Mouse (Mus musculus) MEL (cell line): ENCODE measurements at regions not wholly inside any gene's neighbourhood (a gene's known extent, or its start where the extent isn't known, plus 50 kb on each side); places are given as distances from the start of the nearest gene placed in this dataset.

ENCODE experiments used
- DNase-seq: peaks from one replicate; pipeline ENCODE4 v3.0.0; 2011; ENCODE audit warnings: low read depth, low spot score
- H3K27ac ChIP-seq: 2 replicates; pipeline ENCODE4 v1.5.1; 2012; ENCODE audit warnings: low read depth, mild to moderate bottlenecking, control low read depth, low read length, moderate library complexity; ENCODE audit not compliant: control insufficient read depth
- H3K27me3 ChIP-seq, 2 experiments: fragments of 150-350 bp in 1 of 2; sonication (generic) in 1 of 2; 2 replicates each; pipeline ENCODE4 v1.6.1; 2012; ENCODE audit warnings: low read length in 2 of 2, mild to moderate bottlenecking in 2 of 2, improper control_type of control experiment in 1 of 2, moderate library complexity in 1 of 2; ENCODE audit not compliant: insufficient read depth in 2 of 2, control insufficient read depth in 1 of 2
- H3K36me3 ChIP-seq, 2 experiments: 2 replicates each; pipeline ENCODE4 v1.6.1; 2012 to 2014; ENCODE audit warnings: low read length in 2 of 2, improper control_type of control experiment in 1 of 2, inconsistent platforms in 1 of 2, mild to moderate bottlenecking in 1 of 2; ENCODE audit not compliant: insufficient read depth in 2 of 2, control insufficient read depth in 1 of 2
- H3K4me1 ChIP-seq, 2 experiments: fragments of 150-350 bp in 1 of 2; sonication (generic) in 1 of 2; 2 replicates each; pipeline ENCODE4 v1.6.1; 2012; ENCODE audit warnings: low read length in 2 of 2, improper control_type of control experiment in 1 of 2, mild to moderate bottlenecking in 1 of 2; ENCODE audit not compliant: insufficient read depth in 2 of 2, control insufficient read depth in 1 of 2
- H3K4me3 ChIP-seq, 2 experiments: fragments of 150-350 bp in 1 of 2; sonication (generic) in 1 of 2; 2 replicates each; pipeline ENCODE4 v1.5.1; 2012; ENCODE audit warnings: low read depth in 2 of 2, low read length in 2 of 2, mild to moderate bottlenecking in 2 of 2, moderate library complexity in 2 of 2, control low read depth in 1 of 2, improper control_type of control experiment in 1 of 2; ENCODE audit not compliant: control insufficient read depth in 1 of 2, insufficient read depth in 1 of 2
- H3K79me2 ChIP-seq: 2 replicates; pipeline ENCODE4 v1.6.1; 2012; ENCODE audit warnings: mild to moderate bottlenecking, low read length, moderate library complexity; ENCODE audit not compliant: control insufficient read depth, poor library complexity, insufficient read depth
- H3K9ac ChIP-seq: 2 replicates; pipeline ENCODE4 v1.6.1; 2012; ENCODE audit warnings: low read depth, mild to moderate bottlenecking, control low read depth, low read length, moderate library complexity; ENCODE audit not compliant: control insufficient read depth, poor library complexity, severe bottlenecking
- H3K9me3 ChIP-seq: fragments of 150-350 bp; sonication (generic); replicated peaks from 2 replicates; pipeline ENCODE4 v1.6.1; 2012; ENCODE audit warnings: mild to moderate bottlenecking, low read length, improper control_type of control experiment, moderate library complexity; ENCODE audit not compliant: insufficient read depth
- BHLHE40 ChIP-seq: IDR thresholded peaks from 2 replicates; pipeline ENCODE4 v1.6.1; 2012; ENCODE audit warnings: low read depth, mild to moderate bottlenecking, inconsistent platforms, low read length, improper control_type of control experiment, borderline replicate concordance
- CHD1 ChIP-seq: IDR thresholded peaks from 2 replicates; pipeline ENCODE4 v1.6.1; 2012; ENCODE audit warnings: low read depth, mild to moderate bottlenecking, inconsistent platforms, low read length, improper control_type of control experiment
- CHD2 ChIP-seq: IDR thresholded peaks from 2 replicates; pipeline ENCODE4 v1.6.1; 2011; ENCODE audit warnings: low read length, improper control_type of control experiment
- CTCF ChIP-seq, 3 experiments: IDR thresholded peaks in 2 of 3; conservative IDR thresholded peaks in 1 of 3; 2 replicates each; pipeline ENCODE4 v1.5.1; 2011 to 2012; ENCODE audit warnings: low read length in 3 of 3, low read depth in 2 of 3, mild to moderate bottlenecking in 2 of 3, improper control_type of control experiment in 1 of 3, inconsistent platforms in 1 of 3, mixed read lengths in 1 of 3, moderate library complexity in 1 of 3; ENCODE audit not compliant: control insufficient read depth in 1 of 3, insufficient read depth in 1 of 3, poor library complexity in 1 of 3, severe bottlenecking in 1 of 3
- ELF1 ChIP-seq: IDR thresholded peaks from 2 replicates; pipeline ENCODE4 v1.6.1; 2014; ENCODE audit warnings: low read depth, mild to moderate bottlenecking, inconsistent platforms, low read length, improper control_type of control experiment, moderate library complexity
- EP300 ChIP-seq, 2 experiments: IDR thresholded peaks; 2 replicates each; pipeline ENCODE4 v1.6.1; 2011; ENCODE audit warnings: improper control_type of control experiment in 2 of 2, low read length in 2 of 2, low read depth in 1 of 2, mild to moderate bottlenecking in 1 of 2
- ETS1 ChIP-seq: IDR thresholded peaks from 2 replicates; pipeline ENCODE4 v1.6.1; 2012; ENCODE audit warnings: low read depth, mild to moderate bottlenecking, inconsistent platforms, low read length, improper control_type of control experiment, moderate library complexity
- GABPA ChIP-seq: IDR thresholded peaks from 2 replicates; pipeline ENCODE4 v1.6.1; 2012; ENCODE audit warnings: low read depth, mild to moderate bottlenecking, inconsistent platforms, low read length, improper control_type of control experiment, moderate library complexity
- GATA1 ChIP-seq: IDR thresholded peaks from 2 replicates; pipeline ENCODE4 v1.6.1; 2011; ENCODE audit warnings: low read depth, low read length, improper control_type of control experiment
- HCFC1 ChIP-seq: IDR thresholded peaks from 2 replicates; pipeline ENCODE4 v1.6.1; 2012; ENCODE audit warnings: low read depth, mild to moderate bottlenecking, inconsistent platforms, low read length, improper control_type of control experiment, moderate library complexity
- JUND ChIP-seq: IDR thresholded peaks from 2 replicates; pipeline ENCODE4 v1.6.1; 2011; ENCODE audit warnings: low read depth, mild to moderate bottlenecking, improper control_type of control experiment, low read length
- KAT2A ChIP-seq: conservative IDR thresholded peaks from 2 replicates; pipeline ENCODE4 v1.6.1; 2012; ENCODE audit warnings: low read depth, low read length, improper control_type of control experiment, inconsistent platforms
- MAFK ChIP-seq: IDR thresholded peaks from 2 replicates; pipeline ENCODE4 v1.6.1; 2011; ENCODE audit warnings: low read depth, mild to moderate bottlenecking, low read length, improper control_type of control experiment, borderline replicate concordance
- MAX ChIP-seq: IDR thresholded peaks from 2 replicates; pipeline ENCODE4 v1.6.1; 2011; ENCODE audit warnings: low read length, improper control_type of control experiment
- MAZ ChIP-seq: IDR thresholded peaks from 2 replicates; pipeline ENCODE4 v1.6.1; 2012; ENCODE audit warnings: low read depth, mild to moderate bottlenecking, inconsistent platforms, low read length, improper control_type of control experiment
- MEF2A ChIP-seq: IDR thresholded peaks from 2 replicates; pipeline ENCODE4 v1.6.1; 2014; ENCODE audit warnings: low read depth, mild to moderate bottlenecking, inconsistent platforms, low read length, improper control_type of control experiment; ENCODE audit not compliant: poor library complexity, insufficient replicate concordance, severe bottlenecking; ENCODE audit errors: extremely low read depth
- MXI1 ChIP-seq: IDR thresholded peaks from 2 replicates; pipeline ENCODE4 v1.6.1; 2011; ENCODE audit warnings: mild to moderate bottlenecking, low read depth, low read length, improper control_type of control experiment
- MYB ChIP-seq: IDR thresholded peaks from 2 replicates; pipeline ENCODE4 v1.6.1; 2011; ENCODE audit warnings: mild to moderate bottlenecking, low read depth, low read length, improper control_type of control experiment
- MYC ChIP-seq: IDR thresholded peaks from 2 replicates; pipeline ENCODE4 v1.6.1; 2011; ENCODE audit warnings: low read depth, mild to moderate bottlenecking, low read length, improper control_type of control experiment, moderate library complexity
- NELFE ChIP-seq: IDR thresholded peaks from 2 replicates; pipeline ENCODE4 v1.6.1; 2011; ENCODE audit warnings: low read depth, low read length, improper control_type of control experiment
- POLR2A ChIP-seq, 2 experiments: IDR thresholded peaks; 2 replicates each; pipeline ENCODE4 v1.6.1; 2011 to 2012; ENCODE audit warnings: low read length in 2 of 2, mild to moderate bottlenecking in 2 of 2, control low read depth in 1 of 2, improper control_type of control experiment in 1 of 2, low read depth in 1 of 2, moderate library complexity in 1 of 2; ENCODE audit not compliant: control insufficient read depth in 1 of 2, insufficient read depth in 1 of 2, poor library complexity in 1 of 2
- POLR2AphosphoS2 ChIP-seq: IDR thresholded peaks from 2 replicates; pipeline ENCODE4 v1.6.1; 2011; ENCODE audit warnings: low read length, improper control_type of control experiment
- POLR2AphosphoS5 ChIP-seq: IDR thresholded peaks from 2 replicates; pipeline ENCODE4 v1.6.1; 2012; ENCODE audit warnings: low read depth, borderline replicate concordance, mild to moderate bottlenecking, inconsistent platforms, low read length, moderate library complexity, mixed read lengths
- RCOR1 ChIP-seq: IDR thresholded peaks from 2 replicates; pipeline ENCODE4 v1.6.1; 2012; ENCODE audit warnings: low read depth, mild to moderate bottlenecking, inconsistent platforms, low read length, improper control_type of control experiment
- TBP ChIP-seq: IDR thresholded peaks from 2 replicates; pipeline ENCODE4 v1.8.0; 2011; ENCODE audit warnings: low read depth, low read length, improper control_type of control experiment
- TCF12 ChIP-seq: IDR thresholded peaks from 2 replicates; pipeline ENCODE4 v1.6.1; 2014; ENCODE audit warnings: low read depth, mild to moderate bottlenecking, inconsistent platforms, low read length, improper control_type of control experiment, moderate library complexity
- UBTF ChIP-seq: IDR thresholded peaks from 2 replicates; pipeline ENCODE4 v1.6.1; 2012; ENCODE audit warnings: low read depth, mild to moderate bottlenecking, inconsistent platforms, low read length, improper control_type of control experiment, moderate library complexity, borderline replicate concordance; ENCODE audit not compliant: insufficient read depth
- USF1 ChIP-seq: IDR thresholded peaks from 2 replicates; pipeline ENCODE4 v1.6.1; 2014; ENCODE audit warnings: low read depth, mild to moderate bottlenecking, inconsistent platforms, low read length, improper control_type of control experiment, moderate library complexity
- ZC3H11A ChIP-seq: IDR thresholded peaks from 2 replicates; pipeline ENCODE4 v1.6.1; 2012; ENCODE audit warnings: low read depth, mild to moderate bottlenecking, inconsistent platforms, low read length, improper control_type of control experiment
- ZKSCAN1 ChIP-seq: IDR thresholded peaks from 2 replicates; pipeline ENCODE4 v1.6.1; 2012; ENCODE audit warnings: low read depth, mild to moderate bottlenecking, inconsistent platforms, low read length, improper control_type of control experiment, moderate library complexity
- ZMIZ1 ChIP-seq: IDR thresholded peaks from 2 replicates; pipeline ENCODE4 v1.6.1; 2012; ENCODE audit warnings: low read depth, mild to moderate bottlenecking, inconsistent platforms, low read length, improper control_type of control experiment, moderate library complexity
- ZNF384 ChIP-seq: IDR thresholded peaks from 2 replicates; pipeline ENCODE4 v1.6.1; 2012; ENCODE audit warnings: low read depth, mild to moderate bottlenecking, inconsistent platforms, low read length, improper control_type of control experiment

DNA sequence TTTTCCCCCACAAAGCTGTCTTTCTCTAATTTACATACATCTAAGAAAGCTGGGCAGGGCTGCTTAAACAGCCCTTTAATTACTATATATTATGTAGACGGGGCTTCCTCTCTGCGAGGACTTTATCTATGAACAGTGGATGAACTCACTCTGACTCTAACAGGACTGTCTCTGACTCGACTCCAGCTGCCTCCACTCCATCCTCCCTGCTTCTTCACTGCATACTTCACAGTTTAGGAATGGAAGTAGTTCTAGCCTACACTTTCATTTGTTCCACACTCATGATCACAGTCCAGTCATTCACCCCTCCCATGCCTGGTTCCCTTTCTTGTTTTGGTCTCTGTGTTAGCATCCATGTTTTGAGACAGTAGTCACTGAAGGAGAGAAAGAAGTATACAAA is 231.6 kb downstream of the Wdr20rt start:
- Histone ChIP-seq H3K4me1 (peaks cover 2 to 6% of the 10 kb centered on the region in 2 experiments; a peak in 2 of 4 replicates), H3K9me3 (no peaks in the 10 kb centered on the region), H3K79me2 (no peaks in the 10 kb centered on the region), H3K36me3 (peaks cover 0 to 13% of the 10 kb centered on the region in 2 experiments; a peak in 2 of 4 replicates), H3K27ac (peak overlapping the region; percentile 48), H3K4me3 (no peak overlapping the region), H3K9ac (peak overlapping the region; percentile 16; the same call in 1 of the 2 replicates), H3K27me3 (no peaks in the 10 kb centered on the region)
- DNase-seq = peak; percentile 56
- TF ChIP-seq EP300 (IDR thresholded peaks at IDR 0.05; ENCODE audit: low read depth in 1 of 2, low read length in 2 of 2) (peak in 1 of 2 experiments; percentile 28; a peak in 1 of 4 replicates), ETS1 (no peak), GATA1 (peak; percentile 37), TBP (peak; percentile 58)

DNA sequence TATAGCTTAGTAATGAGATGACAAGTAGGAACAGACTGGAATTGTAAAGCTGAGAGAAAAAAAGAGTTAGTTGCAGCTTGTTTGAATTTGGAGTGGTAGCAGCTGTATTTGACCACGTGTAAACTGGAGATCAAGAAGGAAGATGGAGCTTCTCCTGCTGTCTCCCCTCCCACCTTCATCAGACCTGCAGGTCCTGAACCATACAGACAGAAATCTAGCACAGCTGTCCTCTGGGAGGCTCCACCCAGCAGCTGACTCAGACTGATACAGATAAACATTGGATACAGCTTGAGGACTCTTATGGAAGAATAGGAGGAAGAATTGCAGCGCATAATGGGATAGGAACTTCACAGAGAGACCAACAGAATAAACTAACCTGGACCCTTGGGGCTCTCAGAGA is 238.9 kb downstream of the Wdr20rt start:
- DNase-seq = peak; percentile 32
- no peak overlapping the region for H3K9ac ChIP-seq
- TF ChIP-seq MAX (0 out of 2 replicates have a peak, but pooled peaks have one; percentile 15), MAZ (no peak), JUND (no peak), NELFE (no peak), ETS1 (peak; percentile 71), ZKSCAN1 (no peak), MYC (no peak), ZNF384 (no peak), ELF1 (no peak), RCOR1 (no peak), CTCF (IDR thresholded peaks at IDR 0.05 in 2 of 3, conservative IDR thresholded peaks at IDR 0.05 in 1 of 3; ENCODE audit: control insufficient read depth in 1 of 3, insufficient read depth in 1 of 3, low read depth in 2 of 3, low read length in 3 of 3, poor library complexity in 1 of 3, severe bottlenecking in 1 of 3) (no peak), POLR2AphosphoS2 (no peak), CHD1 (no peak), CHD2 (no peak), MYB (no peak), KAT2A (no peak), BHLHE40 (no peak), USF1 (no peak), POLR2AphosphoS5 (no peak), HCFC1 (no peak), TCF12 (0 out of 2 replicates have a peak, but pooled peaks have one; percentile 28), MXI1 (no peak), ZC3H11A (no peak), MEF2A (no peak), ZMIZ1 (no peak), GABPA (no peak), MAFK (no peak), EP300 (IDR thresholded peaks at IDR 0.05; ENCODE audit: low read depth in 1 of 2, low read length in 2 of 2) (peak in 1 of 2 experiments; percentile 29; a peak in 1 of 4 replicates), UBTF (no peak), POLR2A (IDR thresholded peaks at IDR 0.05; ENCODE audit: control insufficient read depth in 1 of 2, insufficient read depth in 1 of 2, low read depth in 1 of 2, low read length in 2 of 2, poor library complexity in 1 of 2) (no peak)

More for the DNA sequence above, 238.9 kb downstream of the Wdr20rt start:
- H3K27ac ChIP-seq = no peak overlapping the region
- no peaks in the 10 kb centered on the region for H3K27me3 ChIP-seq
- peaks cover 0 to 20% of the 10 kb centered on the region in 2 experiments; a peak in 2 of 4 replicates for H3K36me3 ChIP-seq
- peaks cover 12 to 14% of the 10 kb centered on the region in 2 experiments for H3K4me1 ChIP-seq
- H3K79me2 ChIP-seq = no peaks in the 10 kb centered on the region
- no peaks in the 10 kb centered on the region for H3K9me3 ChIP-seq
- H3K4me3 ChIP-seq = no peak overlapping the region
